Mouse (Mus musculus): ENCODE data around the gene Vmn2r83.
A peak's percentile ranks its signal among the peaks of the same experiment; 100 is the strongest.

The Vmn2r83 gene

DNA sequence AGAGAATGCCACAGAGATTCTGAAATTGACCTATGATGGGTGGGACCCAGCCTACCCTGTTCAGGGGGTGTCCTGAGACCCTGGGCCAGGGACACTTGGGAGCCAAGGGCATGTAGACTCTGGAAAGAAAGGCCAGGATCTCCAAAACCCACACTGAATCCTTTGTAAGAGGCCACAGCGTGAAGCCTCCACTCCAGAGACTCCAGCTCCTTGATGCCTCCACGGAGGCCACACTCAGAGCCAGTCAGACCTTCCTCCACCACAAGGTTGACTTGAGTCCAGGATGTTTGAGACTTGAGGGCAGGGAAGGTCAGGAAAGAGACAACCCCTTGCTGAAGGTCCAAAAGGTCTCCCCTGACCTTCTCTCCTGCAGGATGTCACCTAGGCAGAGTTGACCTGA, 65.9 kb downstream of the Vmn2r83 start:
- no peak for TF ChIP-seq CTCF (conservative IDR thresholded peaks at IDR 0.05; ENCODE audit: low read length)
- no peak for TF ChIP-seq NANOG (IDR thresholded peaks at IDR 0.05; ENCODE audit: borderline replicate concordance, low read length)
- no peak for TF ChIP-seq POU5F1 (IDR thresholded peaks at IDR 0.05; ENCODE audit: borderline replicate concordance, low read length)
- no peaks in the 10 kb centered on the region for H3K9me3 ChIP-seq (ENCODE audit: low read length)
- peak overlapping the region; percentile 90; the same call in 1 of the 2 replicates for H3K4me3 ChIP-seq (replicated peaks; ENCODE audit: low read length)
- H3K36me3 ChIP-seq (ENCODE audit: insufficient read depth, low read length), result peaks cover 26% of the 10 kb centered on the region
- peaks cover 40% of the 10 kb centered on the region for H3K4me1 ChIP-seq (replicated peaks; ENCODE audit: low read depth, low read length)
- peaks cover 43% of the 10 kb centered on the region for H3K27me3 ChIP-seq (ENCODE audit: insufficient read depth, low read length)

DNA sequence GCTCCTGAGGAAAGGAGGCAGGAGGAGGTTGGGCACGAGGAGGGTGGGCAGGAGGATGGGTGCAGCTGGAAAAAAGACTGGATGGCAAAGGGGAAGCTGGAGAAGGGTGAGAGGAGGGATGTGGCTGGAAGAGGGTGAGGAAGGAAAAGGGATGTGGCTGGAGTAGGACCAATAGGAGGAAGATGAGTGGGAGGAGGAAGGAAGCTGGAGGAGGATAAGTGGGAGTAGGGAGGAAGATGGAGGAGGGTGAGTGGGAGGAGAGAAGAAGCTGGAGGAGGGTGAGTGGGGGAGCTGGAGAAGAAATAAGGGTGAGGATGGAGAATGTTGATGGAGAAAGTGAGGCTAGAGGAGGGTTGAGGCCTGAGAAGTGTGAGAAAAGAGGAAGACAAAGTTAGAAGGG, 66.9 kb downstream of the Vmn2r83 start:
- H3K9me3 ChIP-seq (ENCODE audit: low read length), result no peaks in the 10 kb centered on the region
- TF ChIP-seq POU5F1 (IDR thresholded peaks at IDR 0.05; ENCODE audit: borderline replicate concordance, low read length) (no peak), CTCF (conservative IDR thresholded peaks at IDR 0.05; ENCODE audit: low read length) (no peak), NANOG (IDR thresholded peaks at IDR 0.05; ENCODE audit: borderline replicate concordance, low read length) (no peak)
- peaks cover 40% of the 10 kb centered on the region for H3K4me1 ChIP-seq (replicated peaks; ENCODE audit: low read depth, low read length)
- peaks cover 43% of the 10 kb centered on the region for H3K27me3 ChIP-seq (ENCODE audit: insufficient read depth, low read length)
- no peak overlapping the region for H3K4me3 ChIP-seq (replicated peaks; ENCODE audit: low read length)
- H3K36me3 ChIP-seq (ENCODE audit: insufficient read depth, low read length), result peaks cover 26% of the 10 kb centered on the region

DNA sequence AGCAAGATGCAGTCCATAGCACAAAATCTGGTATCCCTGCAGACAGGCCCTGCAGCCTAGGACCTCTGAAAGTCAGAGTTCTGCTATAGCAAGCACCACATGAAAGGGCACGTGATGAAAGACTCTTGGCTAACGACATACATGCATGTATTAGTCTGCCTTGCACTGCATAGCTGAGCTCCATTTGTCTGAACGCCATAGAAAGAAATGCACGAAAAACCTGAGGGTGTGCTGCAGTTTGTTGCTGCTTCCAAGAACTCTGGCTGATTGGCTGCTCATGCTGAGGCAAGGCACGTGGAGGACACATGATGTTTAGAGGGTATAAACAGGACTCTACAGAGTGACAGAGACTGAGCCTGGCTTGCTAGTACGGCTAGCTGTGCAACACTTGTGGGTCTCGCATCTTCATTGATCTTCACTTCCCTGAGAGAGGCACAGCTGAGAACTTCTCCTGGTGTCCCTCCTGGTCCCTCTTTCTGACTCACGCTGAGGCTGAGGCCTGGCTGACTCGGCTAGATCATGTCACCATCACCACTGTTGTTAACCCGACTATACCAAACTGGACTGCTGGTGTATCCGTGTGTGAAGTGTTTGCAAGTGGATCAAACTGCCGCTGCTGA, 68.0 kb downstream of the Vmn2r83 start:
- no peak for TF ChIP-seq NANOG (IDR thresholded peaks at IDR 0.05; ENCODE audit: borderline replicate concordance, low read length)
- TF ChIP-seq CTCF (conservative IDR thresholded peaks at IDR 0.05; ENCODE audit: low read length), result 0 out of 2 replicates have a peak, but pooled peaks have one; percentile 3
- H3K4me1 ChIP-seq (replicated peaks; ENCODE audit: low read depth, low read length), result peaks cover 41% of the 10 kb centered on the region

DNA sequence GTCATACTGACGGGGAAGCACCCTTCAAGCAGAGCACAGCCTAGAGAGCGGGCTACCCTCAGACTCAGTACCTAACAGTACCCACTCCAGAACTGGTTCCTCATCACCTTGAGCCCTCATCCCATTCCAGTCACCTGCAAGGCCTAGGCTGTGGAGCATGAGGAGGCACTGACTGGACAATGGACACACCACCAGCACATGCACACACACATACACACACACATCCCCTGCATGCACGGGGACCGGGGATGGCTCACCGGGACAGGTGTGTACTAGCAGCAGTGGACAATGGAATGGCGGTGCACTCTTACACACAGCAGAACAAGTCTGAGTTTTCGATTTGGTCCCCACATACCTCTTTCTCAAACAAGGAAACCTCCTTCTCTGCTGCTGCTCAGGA, 68.7 kb downstream of the Vmn2r83 start:
- no peak overlapping the region for H3K4me3 ChIP-seq (replicated peaks; ENCODE audit: low read length)
- peaks cover 38% of the 10 kb centered on the region for H3K27me3 ChIP-seq (ENCODE audit: insufficient read depth, low read length)
- TF ChIP-seq NANOG (IDR thresholded peaks at IDR 0.05; ENCODE audit: borderline replicate concordance, low read length) (no peak), CTCF (conservative IDR thresholded peaks at IDR 0.05; ENCODE audit: low read length) (no peak), POU5F1 (IDR thresholded peaks at IDR 0.05; ENCODE audit: borderline replicate concordance, low read length) (no peak)
- peaks cover 47% of the 10 kb centered on the region for H3K4me1 ChIP-seq (replicated peaks; ENCODE audit: low read depth, low read length)
- H3K36me3 ChIP-seq (ENCODE audit: insufficient read depth, low read length), result peaks cover 44% of the 10 kb centered on the region
- H3K9me3 ChIP-seq (ENCODE audit: low read length), result no peaks in the 10 kb centered on the region

More for the DNA sequence above, 68.0 kb downstream of the Vmn2r83 start:
- H3K9me3 ChIP-seq (ENCODE audit: low read length), result no peaks in the 10 kb centered on the region
- H3K27me3 ChIP-seq (ENCODE audit: insufficient read depth, low read length), result peaks cover 41% of the 10 kb centered on the region
- H3K4me3 ChIP-seq (replicated peaks; ENCODE audit: low read length), result no peak overlapping the region
- peaks cover 37% of the 10 kb centered on the region for H3K36me3 ChIP-seq (ENCODE audit: insufficient read depth, low read length)

DNA sequence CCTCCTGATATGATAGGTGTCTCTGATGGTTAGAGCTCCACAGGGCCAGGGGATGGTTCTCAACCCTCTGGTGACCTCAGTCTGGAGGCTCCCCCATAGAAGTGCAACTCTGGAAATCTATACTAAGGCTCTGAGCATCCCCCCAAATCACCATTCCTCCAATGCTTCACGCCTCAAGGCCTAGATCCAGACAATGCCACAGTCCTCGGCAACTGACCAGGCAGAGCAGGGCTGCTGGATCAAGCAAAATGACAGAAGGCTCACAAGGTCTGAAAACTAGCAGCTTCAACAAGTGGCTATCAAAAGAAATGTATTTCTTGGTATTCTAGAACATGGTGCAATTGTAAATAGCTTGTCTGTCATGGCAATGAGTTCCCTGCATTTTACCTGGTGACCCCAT, 69.2 kb downstream of the Vmn2r83 start:
- Histone ChIP-seq H3K36me3 (ENCODE audit: insufficient read depth, low read length) (peaks cover 49% of the 10 kb centered on the region), H3K9me3 (ENCODE audit: low read length) (no peaks in the 10 kb centered on the region), H3K4me1 (replicated peaks; ENCODE audit: low read depth, low read length) (peaks cover 44% of the 10 kb centered on the region), H3K27me3 (ENCODE audit: insufficient read depth, low read length) (peaks cover 33% of the 10 kb centered on the region), H3K4me3 (replicated peaks; ENCODE audit: low read length) (no peak overlapping the region)
- TF ChIP-seq NANOG (IDR thresholded peaks at IDR 0.05; ENCODE audit: borderline replicate concordance, low read length) (no peak), POU5F1 (IDR thresholded peaks at IDR 0.05; ENCODE audit: borderline replicate concordance, low read length) (no peak), CTCF (conservative IDR thresholded peaks at IDR 0.05; ENCODE audit: low read length) (no peak)

DNA sequence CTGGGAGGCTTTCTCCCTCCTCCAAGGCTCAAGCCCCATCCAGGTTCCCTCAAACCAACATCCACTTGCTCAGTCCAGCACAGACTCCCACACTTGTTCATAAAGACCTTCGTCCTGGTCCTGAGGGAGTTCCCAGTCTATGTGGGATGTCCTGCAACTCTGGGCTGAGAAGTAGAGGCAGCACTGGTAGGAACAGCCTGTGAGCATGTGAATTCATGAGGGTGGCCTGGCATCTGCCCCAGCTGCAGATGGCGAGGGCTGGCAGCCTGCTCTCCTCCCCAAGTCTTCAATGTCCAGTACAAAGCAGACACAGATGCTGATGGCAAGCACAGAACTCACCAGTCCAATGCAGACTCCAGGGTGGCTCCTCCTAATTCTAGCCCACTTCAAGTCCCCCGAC, 69.8 kb downstream of the Vmn2r83 start:
- Histone ChIP-seq H3K9me3 (ENCODE audit: low read length) (no peaks in the 10 kb centered on the region), H3K27me3 (ENCODE audit: insufficient read depth, low read length) (peaks cover 27% of the 10 kb centered on the region), H3K4me3 (replicated peaks; ENCODE audit: low read length) (no peak overlapping the region), H3K4me1 (replicated peaks; ENCODE audit: low read depth, low read length) (peaks cover 43% of the 10 kb centered on the region), H3K36me3 (ENCODE audit: insufficient read depth, low read length) (peaks cover 54% of the 10 kb centered on the region)
- TF ChIP-seq POU5F1 (IDR thresholded peaks at IDR 0.05; ENCODE audit: borderline replicate concordance, low read length) (no peak), NANOG (IDR thresholded peaks at IDR 0.05; ENCODE audit: borderline replicate concordance, low read length) (no peak), CTCF (conservative IDR thresholded peaks at IDR 0.05; ENCODE audit: low read length) (no peak)

DNA sequence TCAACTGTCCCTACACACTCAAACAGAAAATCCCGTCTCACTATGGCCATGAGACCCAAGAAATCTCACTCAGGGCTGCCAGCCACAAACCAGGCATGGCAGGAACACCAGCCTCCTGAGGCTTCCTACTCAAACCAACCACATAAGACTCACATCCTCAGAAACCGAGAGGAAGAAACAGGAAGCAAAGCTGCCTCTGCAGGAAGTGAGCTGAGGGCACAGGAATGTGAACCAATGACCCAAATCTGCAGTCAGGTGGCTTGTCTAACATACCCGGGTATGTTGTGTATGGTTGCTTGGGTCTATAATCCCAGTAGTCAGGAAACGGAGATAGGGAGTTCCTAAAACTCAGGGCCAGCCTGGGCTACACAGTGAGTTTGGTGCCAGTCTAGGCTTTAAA, 70.3 kb downstream of the Vmn2r83 start:
- peaks cover 39% of the 10 kb centered on the region for H3K4me1 ChIP-seq (replicated peaks; ENCODE audit: low read depth, low read length)
- H3K36me3 ChIP-seq (ENCODE audit: insufficient read depth, low read length), result peaks cover 60% of the 10 kb centered on the region
- no peak overlapping the region for H3K4me3 ChIP-seq (replicated peaks; ENCODE audit: low read length)
- no peak for TF ChIP-seq CTCF (conservative IDR thresholded peaks at IDR 0.05; ENCODE audit: low read length)
- no peak for TF ChIP-seq NANOG (IDR thresholded peaks at IDR 0.05; ENCODE audit: borderline replicate concordance, low read length)
- no peak for TF ChIP-seq POU5F1 (IDR thresholded peaks at IDR 0.05; ENCODE audit: borderline replicate concordance, low read length)
- peaks cover 25% of the 10 kb centered on the region for H3K27me3 ChIP-seq (ENCODE audit: insufficient read depth, low read length)
- H3K9me3 ChIP-seq (ENCODE audit: low read length), result peaks cover under 1% of the 10 kb centered on the region; the same call in 1 of the 2 replicates

DNA sequence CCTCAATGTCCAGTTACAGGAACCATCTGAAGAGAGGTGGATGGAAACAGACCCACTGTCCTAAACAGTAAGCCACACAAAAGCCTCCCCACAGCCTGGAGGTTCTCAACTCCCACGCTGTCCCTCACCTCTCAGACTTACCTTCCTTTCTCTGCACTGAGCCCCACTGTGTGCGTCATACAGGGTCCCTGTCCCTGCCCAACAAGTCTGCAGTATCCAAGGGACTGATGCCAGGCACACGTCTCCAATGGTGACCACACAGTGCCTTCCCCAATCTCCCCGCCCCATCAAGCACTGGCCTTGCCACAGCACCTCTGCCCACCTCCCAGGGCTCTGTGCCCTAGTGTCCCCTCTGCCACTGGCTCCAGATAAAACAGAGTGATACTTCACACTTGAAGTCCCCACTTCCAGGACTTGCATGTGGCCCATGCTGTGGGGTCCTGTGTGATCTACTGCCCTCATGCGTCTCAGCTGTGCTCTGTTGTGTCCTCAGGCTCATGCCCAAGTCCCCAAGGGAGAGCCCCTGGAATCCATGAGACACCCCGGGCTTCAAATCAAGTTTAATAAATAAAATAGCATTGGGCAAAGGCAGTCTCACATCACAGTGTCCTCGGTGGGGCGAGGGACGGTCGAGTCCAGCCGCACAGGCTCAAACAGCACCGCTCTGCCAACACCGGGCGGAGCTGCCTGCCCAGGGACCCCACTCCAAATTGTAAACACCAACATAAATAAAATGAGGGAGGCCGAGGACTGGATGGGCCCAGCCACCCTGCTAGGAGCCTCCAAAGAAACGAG, 71.4 kb downstream of the Vmn2r83 start:
- TF ChIP-seq NANOG (IDR thresholded peaks at IDR 0.05; ENCODE audit: borderline replicate concordance, low read length) (no peak), CTCF (conservative IDR thresholded peaks at IDR 0.05; ENCODE audit: low read length) (no peak), POU5F1 (IDR thresholded peaks at IDR 0.05; ENCODE audit: borderline replicate concordance, low read length) (no peak)
- Histone ChIP-seq H3K36me3 (ENCODE audit: insufficient read depth, low read length) (peaks cover 70% of the 10 kb centered on the region), H3K4me1 (replicated peaks; ENCODE audit: low read depth, low read length) (peaks cover 30% of the 10 kb centered on the region), H3K4me3 (replicated peaks; ENCODE audit: low read length) (peak overlapping the region; percentile 66), H3K27me3 (ENCODE audit: insufficient read depth, low read length) (peaks cover 14% of the 10 kb centered on the region), H3K9me3 (ENCODE audit: low read length) (peaks cover 11% of the 10 kb centered on the region)

All from E14TG2a.4 (cell line).